15 mouse cellular contexts compared by ENCODE assay signal in the genomic region with DNA sequence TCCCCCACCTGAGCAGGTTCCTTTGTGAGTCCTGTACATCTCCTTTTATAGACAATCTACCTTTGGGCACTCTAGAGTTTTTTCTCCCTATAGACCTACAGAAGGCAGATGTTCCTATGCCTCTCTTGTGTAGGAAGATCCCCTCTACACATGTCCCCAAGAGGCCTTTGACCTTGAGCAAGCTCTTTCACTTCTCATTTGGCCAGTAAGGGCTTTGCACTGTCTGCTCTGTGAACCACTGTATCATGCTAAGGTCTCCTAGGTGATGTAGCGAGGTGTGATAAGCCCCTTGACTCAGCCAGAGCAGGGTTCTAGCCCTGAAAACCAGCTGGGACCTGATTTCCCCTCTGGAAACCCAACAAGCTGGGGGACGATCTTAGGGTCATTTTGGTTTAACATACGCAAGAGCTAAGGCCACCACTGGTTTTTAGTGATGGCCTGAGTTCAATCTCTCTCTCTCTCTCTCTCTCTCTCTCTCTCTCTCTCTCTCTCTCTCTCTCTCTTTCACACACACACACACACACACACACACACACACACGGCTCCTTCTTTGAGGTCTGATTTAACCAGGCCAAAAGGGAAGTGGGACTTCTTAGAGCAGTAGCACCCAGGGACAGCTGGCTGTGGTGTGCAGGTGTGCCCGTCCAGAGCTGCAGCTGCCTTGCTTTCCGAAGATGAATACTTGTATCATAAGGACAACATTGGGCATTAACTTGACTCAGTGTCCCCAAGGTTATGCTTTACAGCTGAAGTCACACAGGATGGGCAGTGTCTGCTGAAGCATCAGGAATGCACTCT.
DNase-seq lines count a peak whose midpoint lies in the region; ATAC-seq and TF ChIP-seq lines count a peak whose summit lies in the region.
"Had no signal": no experiment of that assay in that cellular context is flagged by ENCODE, and none has a peak within 500 bp of the region (broad histone marks: within the 10 kb centered on the region; RNA-seq: fewer than 3 reads in every experiment).

No protein-coding gene starts in this region.

- no peak overlapping the region for H3K4me2 ChIP-seq in intestine, postnatal 0 days (replicated peaks; ENCODE audit: low read depth)
- no peak overlapping the region for H3K4me2 ChIP-seq in intestine, embryonic 16.5 days (ENCODE audit: low read depth, low read length)
- peak overlapping the region; percentile 66 for H3K4me2 ChIP-seq in liver, embryonic 13.5 days
- H3K4me2 ChIP-seq: forebrain, embryonic 12.5 days; heart, embryonic 15.5 days had no signal

- no peak for ATAC-seq in intestine, postnatal 0 days
- no peak for ATAC-seq in intestine, embryonic 16.5 days
- ATAC-seq in liver, embryonic 13.5 days (ENCODE audit: low read depth): no peak
- ATAC-seq: Patski had no signal

- no peak for DNase-seq in liver, embryonic 13.5 days
- peak; percentile 34 to 59 for DNase-seq in spleen, postnatal 10 days (ENCODE audit: low spot score in 2 of 2)
- peak; percentile 24 to 52 for DNase-seq in thymus, postnatal 36 days
- DNase-seq in left cerebral cortex, adult 11 months (ENCODE audit: low spot score): no peak
- no peak for DNase-seq in layer of hippocampus, adult 9-11 months
- no peak for DNase-seq in embryo, embryonic 10.5 days (ENCODE audit: low spot score)
- DNase-seq: cerebellum, adult 9-11 months; gastrocnemius, adult 2 months; layer of hippocampus, postnatal 36 days; lung, postnatal 4 days had no signal

- peak overlapping the region; percentile 83; the same call in 1 of the 2 replicates for H3K27ac ChIP-seq in intestine, postnatal 0 days (ENCODE audit: low read depth, low read length)
- no peak overlapping the region for H3K27ac ChIP-seq in intestine, embryonic 16.5 days (ENCODE audit: low read length)
- peak overlapping the region; percentile 100 for H3K27ac ChIP-seq in liver, embryonic 13.5 days
- H3K27ac ChIP-seq: forebrain, embryonic 12.5 days had no signal

- no peaks in the 10 kb centered on the region for H3K27me3 ChIP-seq in intestine, postnatal 0 days (replicated peaks; ENCODE audit: control insufficient read depth, insufficient read depth, low read length)
- H3K27me3 ChIP-seq in intestine, embryonic 16.5 days (replicated peaks; ENCODE audit: control insufficient read depth, insufficient read depth, low read length): no peaks in the 10 kb centered on the region
- no peaks in the 10 kb centered on the region for H3K27me3 ChIP-seq in liver, embryonic 13.5 days
- H3K27me3 ChIP-seq: forebrain, embryonic 12.5 days; heart, embryonic 15.5 days; Patski had no signal

- WGBS in intestine, postnatal 0 days: 85% methylated on average over 6 of the region's 6 CpGs
- WGBS in intestine, embryonic 16.5 days: 84% methylated on average over 6 of the region's 6 CpGs
- 61% methylated on average over 6 of the region's 6 CpGs for WGBS in liver, embryonic 13.5 days (ENCODE audit: insufficient replicate concordance)

- H3K4me1 ChIP-seq in intestine, postnatal 0 days (replicated peaks; ENCODE audit: control insufficient read depth, insufficient read depth, low read length): peaks cover 7% of the 10 kb centered on the region; the same call in 1 of the 2 replicates
- peaks cover 8% of the 10 kb centered on the region; the same call in 1 of the 2 replicates for H3K4me1 ChIP-seq in intestine, embryonic 16.5 days (ENCODE audit: control insufficient read depth, insufficient read depth, low read length)
- peaks cover 94% of the 10 kb centered on the region for H3K4me1 ChIP-seq in liver, embryonic 13.5 days (replicated peaks)
- H3K4me1 ChIP-seq: forebrain, embryonic 12.5 days had no signal

- no peak overlapping the region for H3K4me3 ChIP-seq in intestine, postnatal 0 days (ENCODE audit: low read depth, low read length)
- no peak overlapping the region for H3K4me3 ChIP-seq in intestine, embryonic 16.5 days (ENCODE audit: low read length)
- H3K4me3 ChIP-seq in liver, embryonic 13.5 days (replicated peaks): no peak overlapping the region
- H3K4me3 ChIP-seq: forebrain, embryonic 12.5 days; gastrocnemius, adult 2 months; heart, embryonic 15.5 days had no signal

- TF ChIP-seq CTCF in intestine, postnatal 0 days (IDR thresholded peaks at IDR 0.05; ENCODE audit: low read depth): no peak

- no peaks in the 10 kb centered on the region for H3K9me3 ChIP-seq in intestine, postnatal 0 days (ENCODE audit: control insufficient read depth)
- no peaks in the 10 kb centered on the region for H3K9me3 ChIP-seq in intestine, embryonic 16.5 days (ENCODE audit: control insufficient read depth, low read length)
- no peaks in the 10 kb centered on the region for H3K9me3 ChIP-seq in liver, embryonic 13.5 days (replicated peaks)
- H3K9me3 ChIP-seq: forebrain, embryonic 12.5 days; heart, embryonic 15.5 days had no signal

- no peaks in the 10 kb centered on the region for H3K36me3 ChIP-seq in intestine, postnatal 0 days (ENCODE audit: control insufficient read depth, insufficient read depth)
- H3K36me3 ChIP-seq in intestine, embryonic 16.5 days (ENCODE audit: control insufficient read depth, insufficient read depth, low read length): no peaks in the 10 kb centered on the region
- no peaks in the 10 kb centered on the region for H3K36me3 ChIP-seq in liver, embryonic 13.5 days
- H3K36me3 ChIP-seq: forebrain, embryonic 12.5 days; heart, embryonic 15.5 days had no signal

- no peak overlapping the region for H3K9ac ChIP-seq in intestine, postnatal 0 days (ENCODE audit: low read depth, low read length)
- H3K9ac ChIP-seq in intestine, embryonic 16.5 days (ENCODE audit: low read depth, low read length): no peak overlapping the region
- H3K9ac ChIP-seq in liver, embryonic 13.5 days: peak overlapping the region; percentile 74
- H3K9ac ChIP-seq: forebrain, embryonic 12.5 days; heart, embryonic 15.5 days had no signal

Comparison
In these comparisons a context has a peak if more than half of its experiments do, and no peak if none do; other contexts are left out.
1. DNase-seq: peak in spleen, postnatal 10 days (2 of 2) and thymus, postnatal 36 days (2 of 2); none in liver, embryonic 13.5 days (single experiment), left cerebral cortex, adult 11 months (single experiment), layer of hippocampus, adult 9-11 months (single experiment) and embryo, embryonic 10.5 days (single experiment).